Mouse (Mus musculus): ENCODE measurements around the gene Ppfia4.

Ppfia4 gene

DNA sequence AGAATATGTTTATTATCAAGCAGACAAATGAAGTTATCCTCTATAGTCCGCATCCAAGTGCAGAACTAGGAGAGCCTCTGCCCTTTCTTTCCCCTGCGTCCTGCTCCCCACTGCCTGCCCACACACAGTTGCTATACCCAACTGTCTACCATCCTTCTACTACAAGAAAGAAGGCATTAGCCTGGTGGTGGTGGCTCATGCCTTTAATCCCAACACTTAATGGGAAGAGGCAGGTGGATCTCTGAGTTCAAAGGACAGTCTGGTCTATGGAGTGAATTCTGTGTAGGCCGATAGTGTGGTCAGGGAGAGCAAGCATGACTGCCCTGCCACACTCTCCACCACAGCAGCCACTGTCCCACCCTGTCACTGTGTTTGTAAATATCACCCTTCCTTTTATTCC lies 22.0 kb downstream of the Ppfia4 start:
- in situ Hi-C loops (cut with MboI; ENCODE audit: unreplicated experiment in 2 of 2), result loop anchor here in 1 of 2 experiments (25.0 kb wide), 1 partner anchor 273 kb away; the partner anchor contains the start of gene Fmod

DNA sequence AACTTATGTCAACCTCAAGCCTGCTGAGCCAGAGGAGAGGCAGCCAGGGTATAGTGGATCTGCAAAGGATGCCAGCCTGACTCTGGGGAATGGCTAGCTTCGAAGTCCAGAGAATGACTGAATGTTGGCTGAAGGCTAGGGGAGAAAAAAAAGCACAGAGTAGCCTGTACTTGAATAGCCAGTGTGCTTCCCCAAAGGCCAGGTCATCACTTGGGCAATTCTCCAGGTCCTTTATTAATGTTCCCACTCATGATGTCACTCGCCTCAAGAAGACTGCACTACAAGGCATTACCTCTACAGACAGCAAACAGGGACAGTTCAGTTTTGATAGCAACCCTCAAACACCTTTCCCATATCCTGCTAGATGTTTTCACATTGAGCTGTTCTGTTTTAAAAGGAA lies 22.4 kb downstream of the Ppfia4 start:
- in situ Hi-C loops (cut with MboI; ENCODE audit: unreplicated experiment in 2 of 2), result loop anchor here in 1 of 2 experiments (25.0 kb wide), 1 partner anchor 273 kb away; the partner anchor contains the start of gene Fmod

DNA sequence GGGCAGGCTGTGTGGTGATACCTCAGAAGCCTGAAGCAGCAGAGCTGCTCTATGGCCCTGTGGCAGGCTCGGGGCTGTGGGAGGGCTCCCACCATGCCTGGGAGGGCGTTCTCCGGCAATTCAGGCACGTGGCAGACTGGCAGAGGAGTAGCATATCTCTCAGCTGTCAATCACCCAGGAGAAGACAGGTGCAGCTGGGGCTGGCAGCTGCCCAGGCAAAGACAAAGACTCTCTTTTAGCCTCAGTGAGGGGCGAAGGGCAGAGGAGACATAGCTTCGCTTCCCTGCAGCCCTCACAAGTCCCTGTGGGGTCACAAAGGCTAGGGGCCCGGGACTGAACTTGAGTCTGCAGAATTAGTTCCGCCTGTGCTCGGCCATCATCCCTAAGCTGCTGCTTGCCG lies 25.3 kb downstream of the Ppfia4 start:
- in situ Hi-C loops (cut with MboI; ENCODE audit: unreplicated experiment in 2 of 2), result loop anchor here in 1 of 2 experiments (10.0 to 25.0 kb wide), 2 partner anchors 113 to 270 kb away; partner anchors contain the start of genes Fmod and Mybph

DNA sequence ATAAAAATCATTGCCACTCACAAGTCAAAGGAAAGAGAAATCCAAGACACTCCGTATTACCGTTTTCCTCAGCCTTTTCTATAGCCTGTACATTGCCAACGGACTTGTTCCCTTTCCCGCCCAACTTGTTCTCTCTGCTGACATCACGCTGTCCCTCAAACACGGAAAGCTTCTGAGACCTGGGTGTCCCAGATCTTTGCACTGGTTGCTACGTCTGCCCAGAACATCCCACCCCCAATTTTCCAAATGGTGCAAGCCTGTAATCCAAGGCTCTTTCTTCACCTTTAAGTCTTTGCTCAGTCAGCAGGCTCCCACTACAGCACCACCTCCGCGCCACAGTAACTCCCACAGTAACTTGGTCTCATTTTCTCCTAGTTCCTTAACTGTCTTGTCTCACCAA lies 27.8 kb downstream of the Ppfia4 start:
- in situ Hi-C loops (cut with MboI; ENCODE audit: unreplicated experiment in 2 of 2), result loop anchor here in 1 of 2 experiments (10.0 to 25.0 kb wide), 2 partner anchors 110 to 268 kb away; partner anchors contain the start of genes Fmod and Mybph

DNA sequence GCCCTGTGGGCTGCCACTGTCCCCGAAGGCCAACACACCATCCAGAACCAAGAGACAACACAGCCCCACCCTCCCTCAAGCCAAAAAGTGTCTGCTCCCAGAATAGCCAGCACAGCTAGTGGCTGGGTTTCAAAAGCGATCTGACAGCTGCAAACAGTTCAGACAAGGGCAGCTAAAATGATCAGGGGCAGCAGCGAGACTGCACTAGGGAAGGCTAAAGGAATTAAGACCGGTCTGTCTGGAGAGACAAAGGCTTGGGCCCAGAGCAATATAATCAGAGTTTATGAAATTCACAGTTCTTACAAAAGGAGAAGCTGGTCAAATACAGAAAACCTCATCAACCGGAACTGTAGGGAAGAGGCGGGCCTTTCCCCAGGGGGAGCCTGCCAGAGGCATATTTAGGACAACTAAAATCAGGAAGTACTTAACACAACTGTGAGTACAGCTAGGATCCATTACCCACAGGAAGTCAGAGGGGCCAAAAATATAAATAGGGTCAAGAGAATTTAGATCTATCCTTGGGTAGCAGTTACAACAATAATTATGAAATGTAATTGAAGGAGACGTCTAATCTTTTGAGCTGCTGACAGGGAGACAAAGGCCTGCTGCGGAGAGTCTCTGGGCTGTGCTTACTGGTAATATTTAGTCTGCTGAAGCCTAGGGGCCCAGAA lies 30.0 kb downstream of the Ppfia4 start:
- in situ Hi-C loops (cut with MboI; ENCODE audit: unreplicated experiment in 2 of 2), result loop anchor here in 1 of 2 experiments (10.0 to 25.0 kb wide), 2 partner anchors 108 to 265 kb away; partner anchors contain the start of genes Fmod and Mybph

DNA sequence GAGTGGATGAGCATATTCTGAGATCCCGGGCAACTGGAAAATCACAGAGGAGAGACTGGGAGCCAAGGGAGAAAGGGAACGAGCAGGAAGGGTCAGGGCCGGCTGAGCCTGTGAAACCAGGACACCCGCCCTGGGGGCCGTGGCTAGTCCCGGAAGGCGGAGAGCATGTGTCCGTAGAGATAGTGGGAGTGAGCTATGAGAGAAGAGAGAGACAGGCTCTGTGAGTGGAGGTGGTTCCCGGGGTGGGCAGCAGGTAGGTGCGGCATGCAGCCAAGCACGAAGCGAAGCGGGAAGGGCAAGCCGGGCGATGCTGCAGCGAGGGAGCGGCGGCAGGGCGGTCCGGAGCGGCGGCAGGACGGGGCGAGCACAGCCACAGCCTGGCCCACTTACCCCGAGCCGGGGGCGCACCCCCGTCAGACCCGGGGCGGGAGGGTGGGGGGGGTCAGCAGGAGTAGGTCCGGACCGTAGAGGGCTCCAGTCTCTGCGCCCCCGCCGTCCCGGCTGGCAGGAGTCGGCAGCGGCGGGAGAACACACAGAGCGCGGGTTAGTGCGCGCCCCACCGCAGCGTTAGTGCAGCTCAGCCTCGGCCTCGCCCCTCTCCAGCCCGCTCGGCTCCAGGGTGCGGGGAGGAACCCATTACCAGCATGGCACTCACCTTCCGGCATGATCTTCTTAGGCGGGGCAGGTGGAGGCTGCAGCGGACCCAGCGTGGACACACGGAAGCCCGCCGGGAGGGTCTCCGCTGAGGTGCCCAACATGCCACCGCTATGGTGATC lies 33.9 kb downstream of the Ppfia4 start:
- in situ Hi-C loops (cut with MboI; ENCODE audit: unreplicated experiment in 2 of 2), result no loop called here

DNA sequence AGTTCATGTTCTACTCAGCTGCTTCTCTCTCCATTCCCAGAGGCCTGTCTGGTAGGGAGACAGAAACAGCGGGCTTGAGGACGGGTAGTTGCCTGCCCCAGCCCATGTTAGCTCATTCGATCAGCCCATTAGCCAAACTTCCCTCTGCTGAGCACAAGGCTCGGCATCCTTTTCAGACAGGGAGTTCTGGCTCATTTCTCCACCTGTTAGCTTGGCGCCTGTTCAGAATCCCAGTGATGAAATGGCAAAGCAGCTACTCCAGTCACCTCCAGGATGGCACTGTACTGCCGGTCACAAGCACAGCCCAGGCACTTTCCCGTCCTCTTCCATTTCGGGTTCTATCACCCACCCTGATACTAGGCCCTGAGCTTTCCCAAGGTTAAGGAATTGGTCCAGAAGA lies 35.5 kb downstream of the Ppfia4 start:
- in situ Hi-C loops (cut with MboI; ENCODE audit: unreplicated experiment in 2 of 2), result no loop called here

DNA sequence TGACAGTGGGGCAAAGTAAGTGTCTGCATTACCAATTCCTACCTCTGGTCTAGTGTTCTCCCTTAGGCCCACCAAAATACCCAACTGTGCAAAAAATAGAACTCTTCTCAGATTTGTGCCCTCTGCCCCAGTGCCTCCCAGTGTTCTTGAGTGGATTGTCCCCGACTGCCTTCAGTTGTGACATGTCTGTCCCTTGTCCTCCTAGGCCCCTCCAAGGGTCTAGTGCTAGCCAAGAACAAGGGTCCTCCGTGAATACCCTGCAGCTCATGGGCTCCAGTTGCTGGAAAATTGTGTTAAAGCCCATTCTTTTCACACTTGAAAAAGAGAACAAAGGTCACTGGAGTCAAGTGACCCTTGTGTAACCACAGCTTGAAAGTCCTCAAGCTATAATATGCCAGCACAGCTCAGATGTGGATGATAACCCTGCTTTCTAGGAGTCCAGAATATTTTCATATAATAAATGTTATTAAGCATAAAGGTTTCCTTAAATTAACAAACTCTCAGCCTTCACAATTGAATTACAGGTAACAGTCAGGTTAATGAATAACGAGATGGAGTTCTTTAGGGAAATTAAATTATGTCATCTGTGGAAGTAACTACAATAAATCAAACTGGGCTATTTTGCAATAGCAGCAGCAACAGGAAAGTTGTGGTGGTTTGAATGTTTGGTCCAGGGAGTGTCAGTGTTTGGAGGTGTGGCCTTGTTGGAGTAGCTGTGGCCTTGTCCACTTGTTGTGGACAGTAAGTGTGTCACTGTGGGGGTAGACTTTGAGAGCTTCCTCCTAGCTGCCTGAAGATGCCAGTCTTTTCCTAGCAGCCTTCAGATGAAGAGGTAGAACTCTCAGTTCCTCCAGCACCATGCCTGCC lies 38.8 kb downstream of the Ppfia4 start:
- in situ Hi-C loops (cut with MboI; ENCODE audit: unreplicated experiment in 2 of 2), result no loop called here

DNA sequence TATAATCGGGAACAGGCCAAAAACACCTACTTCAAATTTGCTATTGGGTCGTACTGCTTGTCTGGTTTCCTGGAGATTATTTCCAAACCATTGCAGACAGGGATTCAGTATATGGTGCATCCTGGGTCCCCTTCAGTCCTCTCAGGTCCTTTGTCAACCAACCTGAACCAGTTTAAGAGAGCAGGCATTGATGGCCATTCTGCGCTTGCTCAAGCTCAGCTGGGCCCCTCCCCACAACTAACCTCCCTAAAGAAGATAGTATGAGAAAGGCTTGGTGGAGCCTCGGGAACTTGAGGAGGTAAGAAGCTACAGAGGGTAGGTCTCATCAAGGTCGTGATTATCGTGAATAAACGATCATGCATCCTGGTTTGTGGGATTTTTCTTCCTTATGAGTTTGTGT lies 39.5 kb downstream of the Ppfia4 start:
- in situ Hi-C loops (cut with MboI; ENCODE audit: unreplicated experiment in 2 of 2), result no loop called here

DNA sequence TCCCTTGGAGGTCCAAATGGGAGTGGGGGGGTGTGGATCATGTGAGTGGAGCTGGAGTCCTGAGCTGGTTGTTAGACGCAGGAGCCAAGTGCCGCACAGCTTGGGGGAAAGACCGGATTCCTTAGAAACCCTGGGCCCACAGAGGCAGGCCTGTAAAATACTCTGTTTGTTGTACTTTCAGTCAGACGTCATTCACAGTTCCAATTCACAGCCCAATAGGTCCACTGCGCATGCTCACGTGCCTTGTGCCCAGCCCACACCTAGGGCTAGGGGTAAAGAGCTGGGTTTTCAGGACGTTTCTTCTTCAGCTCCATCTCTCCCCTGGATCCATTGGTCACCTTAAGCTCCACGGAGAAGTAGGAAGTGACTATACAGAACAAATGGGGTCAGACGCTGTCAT lies 40.1 kb downstream of the Ppfia4 start:
- in situ Hi-C loops (cut with MboI; ENCODE audit: unreplicated experiment in 2 of 2), result no loop called here

DNA sequence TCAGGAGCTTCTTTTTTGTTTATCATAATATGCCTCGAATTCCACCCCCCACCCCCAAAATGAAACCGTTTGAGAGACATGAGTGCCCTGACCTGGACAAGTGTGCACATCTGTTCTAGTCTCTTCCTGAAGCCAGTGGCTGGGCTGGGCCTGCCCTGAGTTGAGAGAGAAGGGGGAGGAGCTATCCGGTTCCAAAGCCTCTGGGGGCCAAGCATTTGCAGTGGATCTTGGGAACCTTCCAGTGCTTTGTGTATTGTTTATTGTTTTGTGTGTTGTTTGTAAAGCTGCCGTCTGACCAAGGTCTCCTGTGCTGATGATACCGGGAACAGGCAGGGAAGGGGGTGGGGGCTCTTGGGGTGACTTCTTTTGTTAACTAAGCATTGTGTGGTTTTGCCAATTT lies 40.7 kb downstream of the Ppfia4 start:
- in situ Hi-C loops (cut with MboI; ENCODE audit: unreplicated experiment in 2 of 2), result no loop called here

DNA sequence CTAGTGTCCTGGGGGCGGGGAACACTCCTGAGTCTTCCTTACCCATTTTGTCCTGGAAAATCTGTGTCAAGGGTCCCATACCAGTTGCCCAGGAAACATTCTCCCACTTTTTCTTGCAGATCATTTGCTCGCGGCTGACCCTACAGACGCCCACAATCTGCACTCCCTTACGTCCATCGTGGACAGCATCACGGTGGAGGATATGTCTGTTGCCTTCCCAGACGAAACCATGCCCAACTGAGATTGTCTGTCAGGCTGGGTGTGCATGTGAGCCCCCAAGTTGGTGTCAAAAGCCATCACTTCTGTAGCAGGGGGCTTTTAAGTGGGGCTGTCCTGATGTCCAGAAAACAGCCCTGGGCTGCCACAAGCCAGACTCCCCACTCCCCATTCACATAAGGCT lies 41.2 kb downstream of the Ppfia4 start:
- in situ Hi-C loops (cut with MboI; ENCODE audit: unreplicated experiment in 2 of 2), result no loop called here

DNA sequence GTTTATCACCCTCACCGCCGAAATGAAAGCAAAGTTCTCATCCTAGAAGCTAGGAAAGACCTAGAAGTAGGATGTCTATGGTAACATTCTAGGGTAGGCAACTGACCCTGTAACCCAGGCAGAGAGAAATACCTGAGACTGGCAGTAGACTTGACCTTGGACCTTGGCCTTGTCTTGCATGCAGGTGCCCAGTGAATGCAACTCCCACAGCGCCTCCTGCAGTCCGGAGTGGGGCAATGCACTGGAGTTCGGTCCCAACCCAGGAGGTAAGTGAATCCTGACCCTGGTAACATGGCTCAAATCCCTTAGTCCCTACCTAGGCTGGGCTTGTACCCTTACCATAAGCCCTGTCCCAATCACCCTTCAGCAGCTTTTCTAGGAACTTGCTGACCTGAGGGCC lies 41.8 kb downstream of the Ppfia4 start:
- in situ Hi-C loops (cut with MboI; ENCODE audit: unreplicated experiment in 2 of 2), result no loop called here

DNA sequence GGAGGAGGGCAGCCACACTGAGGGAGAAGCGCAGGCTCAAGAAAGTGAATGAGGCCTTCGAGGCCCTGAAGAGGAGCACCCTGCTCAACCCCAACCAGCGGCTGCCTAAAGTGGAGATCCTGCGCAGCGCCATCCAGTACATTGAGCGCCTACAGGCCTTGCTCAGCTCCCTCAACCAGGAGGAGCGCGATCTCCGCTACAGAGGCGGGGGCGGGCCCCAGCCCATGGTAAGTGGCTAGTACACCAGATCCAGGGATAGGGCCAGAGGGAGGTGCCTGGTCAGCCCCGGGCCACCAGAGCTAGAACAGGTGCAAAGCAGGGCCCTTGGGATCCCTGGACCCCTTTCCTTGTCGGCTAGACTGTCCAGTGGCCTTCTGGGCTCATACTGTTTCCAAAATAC lies 42.4 kb downstream of the Ppfia4 start:
- in situ Hi-C loops (cut with MboI; ENCODE audit: unreplicated experiment in 2 of 2), result no loop called here

DNA sequence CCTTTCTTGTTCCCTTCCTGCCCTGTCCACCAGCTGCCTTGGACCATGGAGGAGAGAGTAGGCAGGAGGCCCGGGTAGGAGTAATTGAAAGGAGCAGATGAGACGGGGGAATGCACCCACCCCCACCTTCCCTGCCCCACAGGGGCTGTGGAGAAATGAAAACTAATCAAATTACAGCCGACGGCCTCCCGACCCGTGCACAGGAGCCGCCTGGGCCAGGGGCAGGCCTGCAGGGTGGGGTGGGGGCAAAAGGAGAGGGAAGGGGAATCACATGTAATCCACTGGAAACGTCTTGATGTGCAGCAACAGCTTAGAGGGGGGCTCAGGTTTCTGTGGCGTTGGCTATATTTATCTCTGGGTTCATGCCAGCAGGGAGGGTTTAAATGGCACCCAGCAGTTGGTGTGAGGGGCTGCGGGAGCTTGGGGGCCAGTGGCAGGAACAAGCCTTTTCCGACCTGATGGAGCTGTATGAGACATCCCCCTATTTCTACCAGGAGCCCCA lies 43.1 kb downstream of the Ppfia4 start, which contains the start of gene Myog:
Myog (plus strand) TSS at position 392 of the 502 bp plus-strand sequence.
- in situ Hi-C loops (cut with MboI; ENCODE audit: unreplicated experiment in 2 of 2), result no loop called here

DNA sequence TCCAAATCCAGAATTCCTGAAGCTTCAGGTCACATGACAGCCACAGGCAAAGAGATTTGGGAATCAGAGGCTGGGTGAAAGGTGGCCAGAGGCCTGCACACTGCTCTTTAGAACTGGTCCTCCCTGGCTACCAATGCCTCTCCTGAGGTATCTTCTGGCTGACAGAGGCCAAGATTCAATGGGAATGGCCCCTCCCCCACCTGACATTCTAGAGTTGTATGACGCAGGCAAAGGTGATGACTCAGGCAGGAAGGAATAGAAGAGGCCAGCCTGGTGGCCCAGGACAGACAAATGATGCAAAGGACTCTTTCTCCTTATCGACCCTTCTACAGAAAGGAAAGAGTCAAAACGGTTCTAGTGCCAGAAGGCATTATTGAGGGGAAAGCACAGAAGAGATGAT lies 44.5 kb downstream of the Ppfia4 start:
- in situ Hi-C loops (cut with MboI; ENCODE audit: unreplicated experiment in 2 of 2), result no loop called here

DNA sequence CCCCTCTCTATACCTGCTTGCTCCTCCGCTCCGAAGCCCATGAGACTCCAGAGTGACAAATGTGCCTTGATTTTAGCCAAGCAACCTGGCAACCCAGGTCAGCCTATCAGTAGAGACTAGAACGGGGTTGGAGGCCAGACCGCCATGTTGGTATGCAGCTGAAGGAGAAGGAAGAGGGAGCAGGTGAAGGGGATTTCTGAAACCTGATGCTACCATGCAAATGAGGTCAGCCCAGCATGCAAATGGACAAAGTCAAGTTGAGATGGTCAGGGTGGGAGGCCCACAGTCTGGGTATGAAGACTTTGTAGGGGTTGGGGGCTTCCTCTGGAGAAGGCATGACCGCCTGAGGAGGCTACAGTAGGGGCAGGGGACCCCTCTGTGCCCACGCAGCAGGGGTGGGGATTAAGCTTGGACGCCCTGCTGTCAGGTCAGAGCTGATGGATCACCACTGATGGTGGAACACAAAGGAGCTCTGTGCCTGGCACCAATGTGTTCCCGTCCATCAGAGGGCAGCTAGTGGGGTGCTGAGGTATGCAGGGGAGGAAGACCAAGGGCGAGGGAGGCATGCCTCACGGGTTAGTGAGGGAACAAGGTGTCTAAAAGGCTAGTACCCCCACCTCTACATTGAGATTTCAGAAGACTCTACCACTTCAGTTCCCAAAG lies 47.1 kb downstream of the Ppfia4 start:
- in situ Hi-C loops (cut with MboI; ENCODE audit: unreplicated experiment in 2 of 2), result no loop called here

DNA sequence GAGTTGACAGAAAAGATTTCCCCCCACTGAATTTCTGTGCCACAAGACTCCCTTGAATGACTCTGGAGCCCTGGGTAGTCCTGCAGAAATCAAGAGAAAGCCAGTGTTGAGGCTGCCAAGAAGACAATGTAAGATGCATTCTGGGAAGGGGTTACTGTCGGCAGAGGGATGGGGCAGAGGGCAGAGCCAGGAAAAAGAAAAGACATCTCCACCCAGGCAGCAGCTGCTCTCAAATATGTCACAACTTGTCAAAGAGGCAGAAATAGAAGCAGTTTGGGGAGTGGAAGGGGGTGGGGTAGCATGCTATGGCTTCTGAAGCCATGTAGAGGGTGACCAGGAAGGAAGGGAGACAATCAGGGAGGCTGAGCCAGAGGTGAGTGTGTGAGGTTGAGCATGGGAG lies 49.6 kb downstream of the Ppfia4 start:
- in situ Hi-C loops (cut with MboI; ENCODE audit: unreplicated experiment in 2 of 2), result no loop called here

DNA sequence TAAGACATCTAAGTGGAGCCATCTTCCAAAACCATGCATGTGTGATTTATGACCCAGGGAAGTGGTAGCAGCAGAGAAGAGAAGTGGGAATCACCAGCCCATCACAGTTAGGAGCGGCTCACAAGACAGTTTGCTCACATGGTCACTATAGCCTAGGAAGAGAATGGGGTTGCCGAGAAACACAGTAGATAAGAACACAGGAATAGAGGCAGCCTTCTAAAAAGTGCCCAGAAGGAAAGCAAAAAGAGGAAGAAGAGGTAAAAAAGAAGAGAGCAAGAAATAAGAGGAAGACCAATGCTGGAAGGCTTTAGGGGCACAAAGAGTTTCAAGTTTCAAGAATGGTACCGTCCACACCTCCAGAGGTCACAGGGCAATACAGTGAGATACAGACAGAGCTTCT lies 50.4 kb downstream of the Ppfia4 start:
- in situ Hi-C loops (cut with MboI; ENCODE audit: unreplicated experiment in 2 of 2), result no loop called here

DNA sequence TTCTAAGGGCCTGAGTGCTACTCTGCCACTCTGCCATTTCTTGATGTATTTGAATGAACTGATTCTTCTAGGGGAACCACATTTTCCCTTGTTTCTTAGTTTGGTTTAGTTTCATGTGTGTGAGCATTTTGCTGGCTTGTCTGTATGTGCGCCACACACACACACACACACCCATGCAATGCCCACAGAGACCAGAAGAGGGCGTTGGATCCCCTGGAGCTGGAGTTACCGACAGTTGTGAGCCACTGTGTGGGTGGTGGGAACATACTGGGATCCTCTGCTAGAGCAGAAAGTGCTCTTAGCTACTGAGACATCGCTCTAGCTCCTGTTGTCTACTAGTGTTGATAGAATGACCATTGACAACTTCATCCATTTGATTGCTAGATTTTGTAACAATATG lies 51.2 kb downstream of the Ppfia4 start:
- in situ Hi-C loops (cut with MboI; ENCODE audit: unreplicated experiment in 2 of 2), result no loop called here

Data from v-Abl transformed pro-B cells (cell line).